Mouse (Mus musculus) MEL (cell line): Measurements from ENCODE around the gene Pip4k2a. TPM values are rescaled to one million over a fixed set of nuclear protein-coding genes. Genes with fewer than 3 reads are reported as not detected.

Experiments used
- DNase-seq: peaks from one replicate; pipeline ENCODE4 v3.0.0; 2011; ENCODE audit warnings: low read depth, low spot score
- H3K27ac ChIP-seq: 2 replicates; pipeline ENCODE4 v1.5.1; 2012; ENCODE audit warnings: low read depth, mild to moderate bottlenecking, control low read depth, low read length, moderate library complexity; ENCODE audit not compliant: control insufficient read depth
- H3K27me3 ChIP-seq, 2 experiments: fragments of 150-350 bp in 1 of 2; sonication (generic) in 1 of 2; 2 replicates each; pipeline ENCODE4 v1.6.1; 2012; ENCODE audit warnings: low read length in 2 of 2, mild to moderate bottlenecking in 2 of 2, improper control_type of control experiment in 1 of 2, moderate library complexity in 1 of 2; ENCODE audit not compliant: insufficient read depth in 2 of 2, control insufficient read depth in 1 of 2
- H3K36me3 ChIP-seq, 2 experiments: 2 replicates each; pipeline ENCODE4 v1.6.1; 2012 to 2014; ENCODE audit warnings: low read length in 2 of 2, improper control_type of control experiment in 1 of 2, inconsistent platforms in 1 of 2, mild to moderate bottlenecking in 1 of 2; ENCODE audit not compliant: insufficient read depth in 2 of 2, control insufficient read depth in 1 of 2
- H3K4me1 ChIP-seq, 2 experiments: fragments of 150-350 bp in 1 of 2; sonication (generic) in 1 of 2; 2 replicates each; pipeline ENCODE4 v1.6.1; 2012; ENCODE audit warnings: low read length in 2 of 2, improper control_type of control experiment in 1 of 2, mild to moderate bottlenecking in 1 of 2; ENCODE audit not compliant: insufficient read depth in 2 of 2, control insufficient read depth in 1 of 2
- H3K4me3 ChIP-seq, 2 experiments: fragments of 150-350 bp in 1 of 2; sonication (generic) in 1 of 2; 2 replicates each; pipeline ENCODE4 v1.5.1; 2012; ENCODE audit warnings: low read depth in 2 of 2, low read length in 2 of 2, mild to moderate bottlenecking in 2 of 2, moderate library complexity in 2 of 2, control low read depth in 1 of 2, improper control_type of control experiment in 1 of 2; ENCODE audit not compliant: control insufficient read depth in 1 of 2, insufficient read depth in 1 of 2
- H3K79me2 ChIP-seq: 2 replicates; pipeline ENCODE4 v1.6.1; 2012; ENCODE audit warnings: mild to moderate bottlenecking, low read length, moderate library complexity; ENCODE audit not compliant: control insufficient read depth, poor library complexity, insufficient read depth
- H3K9ac ChIP-seq: 2 replicates; pipeline ENCODE4 v1.6.1; 2012; ENCODE audit warnings: low read depth, mild to moderate bottlenecking, control low read depth, low read length, moderate library complexity; ENCODE audit not compliant: control insufficient read depth, poor library complexity, severe bottlenecking
- H3K9me3 ChIP-seq: fragments of 150-350 bp; sonication (generic); replicated peaks from 2 replicates; pipeline ENCODE4 v1.6.1; 2012; ENCODE audit warnings: mild to moderate bottlenecking, low read length, improper control_type of control experiment, moderate library complexity; ENCODE audit not compliant: insufficient read depth
- BHLHE40 ChIP-seq: IDR thresholded peaks from 2 replicates; pipeline ENCODE4 v1.6.1; 2012; ENCODE audit warnings: low read depth, mild to moderate bottlenecking, inconsistent platforms, low read length, improper control_type of control experiment, borderline replicate concordance
- CHD1 ChIP-seq: IDR thresholded peaks from 2 replicates; pipeline ENCODE4 v1.6.1; 2012; ENCODE audit warnings: low read depth, mild to moderate bottlenecking, inconsistent platforms, low read length, improper control_type of control experiment
- E2F4 ChIP-seq: IDR thresholded peaks from 2 replicates; pipeline ENCODE4 v1.6.1; 2011; ENCODE audit warnings: low read depth, low read length, improper control_type of control experiment, borderline replicate concordance
- EP300 ChIP-seq, 2 experiments: IDR thresholded peaks; 2 replicates each; pipeline ENCODE4 v1.6.1; 2011; ENCODE audit warnings: improper control_type of control experiment in 2 of 2, low read length in 2 of 2, low read depth in 1 of 2, mild to moderate bottlenecking in 1 of 2
- GABPA ChIP-seq: IDR thresholded peaks from 2 replicates; pipeline ENCODE4 v1.6.1; 2012; ENCODE audit warnings: low read depth, mild to moderate bottlenecking, inconsistent platforms, low read length, improper control_type of control experiment, moderate library complexity
- HCFC1 ChIP-seq: IDR thresholded peaks from 2 replicates; pipeline ENCODE4 v1.6.1; 2012; ENCODE audit warnings: low read depth, mild to moderate bottlenecking, inconsistent platforms, low read length, improper control_type of control experiment, moderate library complexity
- JUND ChIP-seq: IDR thresholded peaks from 2 replicates; pipeline ENCODE4 v1.6.1; 2011; ENCODE audit warnings: low read depth, mild to moderate bottlenecking, improper control_type of control experiment, low read length
- KAT2A ChIP-seq: conservative IDR thresholded peaks from 2 replicates; pipeline ENCODE4 v1.6.1; 2012; ENCODE audit warnings: low read depth, low read length, improper control_type of control experiment, inconsistent platforms
- MXI1 ChIP-seq: IDR thresholded peaks from 2 replicates; pipeline ENCODE4 v1.6.1; 2011; ENCODE audit warnings: mild to moderate bottlenecking, low read depth, low read length, improper control_type of control experiment
- MYB ChIP-seq: IDR thresholded peaks from 2 replicates; pipeline ENCODE4 v1.6.1; 2011; ENCODE audit warnings: mild to moderate bottlenecking, low read depth, low read length, improper control_type of control experiment
- MYC ChIP-seq: IDR thresholded peaks from 2 replicates; pipeline ENCODE4 v1.6.1; 2011; ENCODE audit warnings: low read depth, mild to moderate bottlenecking, low read length, improper control_type of control experiment, moderate library complexity
- NELFE ChIP-seq: IDR thresholded peaks from 2 replicates; pipeline ENCODE4 v1.6.1; 2011; ENCODE audit warnings: low read depth, low read length, improper control_type of control experiment
- NRF1 ChIP-seq: IDR thresholded peaks from 2 replicates; pipeline ENCODE4 v1.6.1; 2014; ENCODE audit warnings: low read depth, mild to moderate bottlenecking, inconsistent platforms, low read length, improper control_type of control experiment, moderate library complexity; ENCODE audit not compliant: poor library complexity, insufficient read depth, severe bottlenecking
- POLR2A ChIP-seq, 2 experiments: IDR thresholded peaks; 2 replicates each; pipeline ENCODE4 v1.6.1; 2011 to 2012; ENCODE audit warnings: low read length in 2 of 2, mild to moderate bottlenecking in 2 of 2, control low read depth in 1 of 2, improper control_type of control experiment in 1 of 2, low read depth in 1 of 2, moderate library complexity in 1 of 2; ENCODE audit not compliant: control insufficient read depth in 1 of 2, insufficient read depth in 1 of 2, poor library complexity in 1 of 2
- POLR2AphosphoS2 ChIP-seq: IDR thresholded peaks from 2 replicates; pipeline ENCODE4 v1.6.1; 2011; ENCODE audit warnings: low read length, improper control_type of control experiment
- RAD21 ChIP-seq: IDR thresholded peaks from 2 replicates; pipeline ENCODE4 v1.6.1; 2011; ENCODE audit warnings: mild to moderate bottlenecking, low read depth, low read length, improper control_type of control experiment
- RCOR1 ChIP-seq: IDR thresholded peaks from 2 replicates; pipeline ENCODE4 v1.6.1; 2012; ENCODE audit warnings: low read depth, mild to moderate bottlenecking, inconsistent platforms, low read length, improper control_type of control experiment
- SIN3A ChIP-seq: IDR thresholded peaks from 2 replicates; pipeline ENCODE4 v1.6.1; 2012; ENCODE audit warnings: low read length, improper control_type of control experiment, inconsistent platforms
- SMC3 ChIP-seq: IDR thresholded peaks from 2 replicates; pipeline ENCODE4 v1.6.1; 2011; ENCODE audit warnings: low read depth, low read length, improper control_type of control experiment
- TAL1 ChIP-seq: IDR thresholded peaks from 2 replicates; pipeline ENCODE4 v1.6.1; 2012; ENCODE audit warnings: mild to moderate bottlenecking, inconsistent platforms, low read length, moderate library complexity, mixed read lengths
- TBP ChIP-seq: IDR thresholded peaks from 2 replicates; pipeline ENCODE4 v1.8.0; 2011; ENCODE audit warnings: low read depth, low read length, improper control_type of control experiment
- TCF12 ChIP-seq: IDR thresholded peaks from 2 replicates; pipeline ENCODE4 v1.6.1; 2014; ENCODE audit warnings: low read depth, mild to moderate bottlenecking, inconsistent platforms, low read length, improper control_type of control experiment, moderate library complexity
- UBTF ChIP-seq: IDR thresholded peaks from 2 replicates; pipeline ENCODE4 v1.6.1; 2012; ENCODE audit warnings: low read depth, mild to moderate bottlenecking, inconsistent platforms, low read length, improper control_type of control experiment, moderate library complexity, borderline replicate concordance; ENCODE audit not compliant: insufficient read depth
- USF1 ChIP-seq: IDR thresholded peaks from 2 replicates; pipeline ENCODE4 v1.6.1; 2014; ENCODE audit warnings: low read depth, mild to moderate bottlenecking, inconsistent platforms, low read length, improper control_type of control experiment, moderate library complexity
- USF2 ChIP-seq, 2 experiments: IDR thresholded peaks; 2 replicates each; pipeline ENCODE4 v1.6.1; 2011 to 2012; ENCODE audit warnings: improper control_type of control experiment in 2 of 2, low read length in 2 of 2, borderline replicate concordance in 1 of 2, inconsistent platforms in 1 of 2, low read depth in 1 of 2, mild to moderate bottlenecking in 1 of 2; ENCODE audit not compliant: insufficient read depth in 1 of 2
- ZKSCAN1 ChIP-seq: IDR thresholded peaks from 2 replicates; pipeline ENCODE4 v1.6.1; 2012; ENCODE audit warnings: low read depth, mild to moderate bottlenecking, inconsistent platforms, low read length, improper control_type of control experiment, moderate library complexity
- ZMIZ1 ChIP-seq: IDR thresholded peaks from 2 replicates; pipeline ENCODE4 v1.6.1; 2012; ENCODE audit warnings: low read depth, mild to moderate bottlenecking, inconsistent platforms, low read length, improper control_type of control experiment, moderate library complexity
- ZNF384 ChIP-seq: IDR thresholded peaks from 2 replicates; pipeline ENCODE4 v1.6.1; 2012; ENCODE audit warnings: low read depth, mild to moderate bottlenecking, inconsistent platforms, low read length, improper control_type of control experiment
- polyA plus RNA-seq, 2 experiments: library from polyadenylated mRNA; stranded (reverse) in 1 of 2; unstranded in 1 of 2; fragments of >175 nt in 1 of 2; fragments of >200 nt in 1 of 2; gene quantifications; 2 replicates each; pipeline versions ENCODE4 v1.2.1 to v1.2.4; 2012; ENCODE audit warnings: low replicate concordance in 2 of 2, low read depth in 1 of 2; ENCODE audit not compliant: insufficient read length in 2 of 2, insufficient read depth in 1 of 2, missing spikeins in 1 of 2
- total RNA-seq: library from RNA; depleted of rRNA; stranded (reverse); fragments of 300-350 nt; gene quantifications from 2 replicates; pipeline ENCODE4 v1.2.3, GENCODE M21; 2012

Pip4k2a gene
- total and polyA plus RNA-seq, 3 experiments: 7.9 to 48.5 TPM; not detected in 1

DNA sequence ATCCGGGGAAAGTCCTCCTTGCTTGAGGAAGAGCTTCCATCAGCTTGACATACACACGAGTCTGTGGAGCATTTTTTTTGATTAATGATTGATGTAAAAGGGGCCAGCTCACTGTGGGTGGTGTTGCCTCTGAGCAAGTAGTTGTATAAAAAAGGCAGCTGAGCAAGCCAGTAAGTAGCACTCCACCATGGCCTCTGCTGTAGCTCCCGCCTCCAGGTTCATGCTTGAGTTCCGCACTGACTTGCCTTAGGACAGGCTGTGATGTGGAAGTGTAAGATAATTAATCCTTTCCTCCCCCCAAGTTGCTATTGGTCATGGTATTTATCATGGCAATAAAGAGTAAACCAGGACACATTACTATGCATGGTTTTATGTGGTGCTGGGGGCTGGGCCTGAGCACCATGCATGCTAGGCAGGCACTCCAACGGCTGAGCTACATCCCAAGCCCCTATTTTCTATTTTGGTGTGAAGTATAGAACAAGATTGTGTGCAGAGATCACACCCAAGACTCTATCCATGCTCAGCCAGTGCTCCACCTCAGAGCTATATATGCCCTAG is 78.0 kb downstream of the Pip4k2a start:
- Histone ChIP-seq H3K27me3 (no peaks in the 10 kb centered on the region), H3K9me3 (no peaks in the 10 kb centered on the region), H3K4me1 (peaks cover 14 to 25% of the 10 kb centered on the region in 2 experiments), H3K79me2 (peaks cover 4% of the 10 kb centered on the region), H3K27ac (no peak overlapping the region), H3K4me3 (no peak overlapping the region), H3K36me3 (peaks cover 1 to 31% of the 10 kb centered on the region in 2 experiments; a peak in 3 of 4 replicates), H3K9ac (no peak overlapping the region)
- no peak for DNase-seq
- TF ChIP-seq ZNF384 (no peak), MYC (no peak), RCOR1 (no peak), GABPA (no peak), SMC3 (no peak), POLR2A (IDR thresholded peaks at IDR 0.05; ENCODE audit: control insufficient read depth in 1 of 2, insufficient read depth in 1 of 2, low read depth in 1 of 2, low read length in 2 of 2, poor library complexity in 1 of 2) (no peak), EP300 (IDR thresholded peaks at IDR 0.05; ENCODE audit: low read depth in 1 of 2, low read length in 2 of 2) (no peak), JUND (no peak), TAL1 (no peak), UBTF (no peak), TBP (no peak), ZKSCAN1 (no peak), ZMIZ1 (no peak), NELFE (no peak), USF1 (no peak)

DNA sequence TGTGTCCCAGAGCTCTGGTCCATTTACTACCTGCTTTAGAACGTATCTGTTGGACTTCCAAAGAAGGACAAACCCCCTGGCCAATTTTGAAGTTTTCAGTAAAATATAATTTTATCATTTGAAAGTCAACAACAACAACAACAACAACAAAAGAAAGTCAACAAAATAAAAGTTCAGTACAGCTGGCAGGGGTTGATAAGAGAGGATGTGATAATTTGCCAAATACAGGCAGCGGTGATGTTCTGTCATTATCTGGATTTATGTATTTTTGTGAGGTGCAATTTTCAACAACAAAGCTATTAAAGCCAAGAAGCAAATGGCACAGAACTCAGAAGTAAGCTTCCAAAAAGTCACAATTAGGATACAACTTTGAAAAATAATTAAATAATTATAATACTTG is 80.1 kb downstream of the Pip4k2a start:
- no peaks in the 10 kb centered on the region for H3K27me3 ChIP-seq
- DNase-seq: peak; percentile 32
- H3K36me3 ChIP-seq: peaks cover 0 to 29% of the 10 kb centered on the region in 2 experiments; a peak in 2 of 4 replicates
- no peak overlapping the region for H3K4me3 ChIP-seq
- H3K4me1 ChIP-seq: peaks cover 14 to 25% of the 10 kb centered on the region in 2 experiments
- 0 out of 2 replicates have a peak overlapping the region, but pooled peaks have one; percentile 27 for H3K27ac ChIP-seq
- H3K9me3 ChIP-seq: no peaks in the 10 kb centered on the region
- peaks cover 4% of the 10 kb centered on the region for H3K79me2 ChIP-seq
- no peak overlapping the region for H3K9ac ChIP-seq
- TF ChIP-seq USF2 (IDR thresholded peaks at IDR 0.05; ENCODE audit: borderline replicate concordance in 1 of 2, insufficient read depth in 1 of 2, low read depth in 1 of 2, low read length in 2 of 2): no peak
- no peak for TF ChIP-seq MYC
- no peak for TF ChIP-seq POLR2A (IDR thresholded peaks at IDR 0.05; ENCODE audit: control insufficient read depth in 1 of 2, insufficient read depth in 1 of 2, low read depth in 1 of 2, low read length in 2 of 2, poor library complexity in 1 of 2)
- TF ChIP-seq TAL1: peak; percentile 59
- TF ChIP-seq GABPA: no peak
- TF ChIP-seq MXI1: no peak
- no peak for TF ChIP-seq TBP
- no peak for TF ChIP-seq CHD1
- no peak for TF ChIP-seq E2F4
- no peak for TF ChIP-seq KAT2A
- TF ChIP-seq POLR2AphosphoS2: no peak
- no peak for TF ChIP-seq SMC3
- no peak for TF ChIP-seq ZMIZ1
- no peak for TF ChIP-seq ZNF384
- no peak for TF ChIP-seq NRF1
- no peak for TF ChIP-seq USF1
- no peak for TF ChIP-seq MYB
- no peak for TF ChIP-seq RAD21
- TF ChIP-seq ZKSCAN1: no peak
- peak; percentile 85 for TF ChIP-seq TCF12
- TF ChIP-seq RCOR1: 0 out of 2 replicates have a peak, but pooled peaks have one; percentile 28
- TF ChIP-seq SIN3A: peak; percentile 38; the same call in 1 of the 2 replicates
- TF ChIP-seq HCFC1: no peak
- no peak for TF ChIP-seq JUND
- TF ChIP-seq BHLHE40: no peak
- no peak for TF ChIP-seq UBTF
